Mouse (Mus musculus) left cerebral cortex, postnatal 25 days (tissue): ENCODE results near the gene Prss27. TPM values are rescaled to one million over a fixed set of nuclear protein-coding genes. Genes with fewer than 3 reads are reported as not detected.

Source experiments
- DNase-seq, 2 experiments: peaks; one replicate each; pipeline ENCODE4 v3.0.0; 2022; ENCODE audit warnings: low spot score in 2 of 2, mixed read lengths in 1 of 2
- intact Hi-C: fragments of 180-260 bp; cut with DNase I; formaldehyde crosslinking; loops from one replicate; pipeline ENCODE4 v1.15.1; 2025
- total RNA-seq, 2 experiments: library from RNA; stranded (reverse); gene quantifications; 2 replicates each; pipeline ENCODE4 v1.2.3; 2021

Prss27 gene
- total RNA-seq, 2 experiments from 2014 or later: not detected

GRCm38 (mm10) chr17:24021375-24022199, 16.4 kb upstream of the Prss27 start:
- peak in 1 of 2 experiments; percentile 15 for DNase-seq
- intact Hi-C loops: no loop called here

- intact Hi-C loops: no loop called here
- DNase-seq: peak in 1 of 2 experiments; percentile 41
Observed at GRCm38 (mm10) chr17:24029477-24029876, 8.5 kb upstream of the Prss27 start.

GRCm38 (mm10) chr17:24030551-24030950, 7.4 kb upstream of the Prss27 start:
- DNase-seq: no peak

GRCm38 (mm10) chr17:24035087-24035486, 2.9 kb upstream of the Prss27 start:
- no peak for DNase-seq
- intact Hi-C loops: no loop called here

More at GRCm38 (mm10) chr17:24030551-24030950, 7.4 kb upstream of the Prss27 start:
- intact Hi-C loops: no loop called here

GRCm38 (mm10) chr17:24036954-24037353, 990 bp upstream of the Prss27 start:
- no peak for DNase-seq

GRCm38 (mm10) chr17:24037360-24037759, 584 bp upstream of the Prss27 start:
- DNase-seq: no peak
- intact Hi-C loops: no loop called here

More at GRCm38 (mm10) chr17:24036954-24037353, 990 bp upstream of the Prss27 start:
- intact Hi-C loops: no loop called here

- intact Hi-C loops: no loop called here
- DNase-seq: no peak
Observed at GRCm38 (mm10) chr17:24044482-24044881, 6.5 kb downstream of the Prss27 start.

- intact Hi-C loops: no loop called here
- DNase-seq: no peak
Observed at GRCm38 (mm10) chr17:24045608-24046007, 7.7 kb downstream of the Prss27 start.

- intact Hi-C loops: no loop called here
- DNase-seq: no peak
Observed at GRCm38 (mm10) chr17:24046026-24046425, 8.1 kb downstream of the Prss27 start.

- intact Hi-C loops: no loop called here
- no peak for DNase-seq
Observed at GRCm38 (mm10) chr17:24048053-24048452, 10.1 kb downstream of the Prss27 start.

GRCm38 (mm10) chr17:24049008-24049407, 11.1 kb downstream of the Prss27 start:
- peak in 1 of 2 experiments; percentile 80 for DNase-seq

GRCm38 (mm10) chr17:24056636-24057625, 19.0 kb downstream of the Prss27 start:
- no peak for DNase-seq

More at GRCm38 (mm10) chr17:24049008-24049407, 11.1 kb downstream of the Prss27 start:
- intact Hi-C loops: no loop called here

GRCm38 (mm10) chr17:24057730-24058245, 19.8 kb downstream of the Prss27 start:
- intact Hi-C loops: no loop called here

More at GRCm38 (mm10) chr17:24056636-24057625, 19.0 kb downstream of the Prss27 start:
- intact Hi-C loops: no loop called here

GRCm38 (mm10) chr17:24062459-24063155, 24.7 kb downstream of the Prss27 start:
- no peak for DNase-seq
- intact Hi-C loops: no loop called here

More at GRCm38 (mm10) chr17:24057730-24058245, 19.8 kb downstream of the Prss27 start:
- peak in 1 of 2 experiments; percentile 47 for DNase-seq

- peak in 1 of 2 experiments; percentile 60 for DNase-seq
Observed at GRCm38 (mm10) chr17:24068271-24068670, 30.3 kb downstream of the Prss27 start.

GRCm38 (mm10) chr17:24069531-24069930, 31.6 kb downstream of the Prss27 start:
- DNase-seq: no peak
- intact Hi-C loops: no loop called here

More at GRCm38 (mm10) chr17:24068271-24068670, 30.3 kb downstream of the Prss27 start:
- intact Hi-C loops: no loop called here

GRCm38 (mm10) chr17:24072919-24073696, 35.2 kb downstream of the Prss27 start, which contains the start of gene Kctd5:
Kctd5 (minus strand) TSS chr17:24073485.
- DNase-seq: peak; percentile 95 to 97
- intact Hi-C loops: no loop called here

GRCm38 (mm10) chr17:24077101-24077500, 39.2 kb downstream of the Prss27 start:
- intact Hi-C loops: no loop called here
- no peak for DNase-seq
